Mouse (Mus musculus): Measurements from ENCODE around the gene Rbks.

- TF ChIP-seq POLR2A (IDR thresholded peaks at IDR 0.05; ENCODE audit: insufficient read length, low read depth) (no peak), MYOD1 (IDR thresholded peaks at IDR 0.05; ENCODE audit: control insufficient read depth in 1 of 3, insufficient read length in 2 of 3, low read depth in 2 of 3) (no peak), USF1 (IDR thresholded peaks at IDR 0.05; ENCODE audit: low read depth) (no peak), CEBPB (IDR thresholded peaks at IDR 0.05; ENCODE audit: insufficient read depth, poor library complexity, severe bottlenecking) (no peak), SRF (IDR thresholded peaks at IDR 0.05; ENCODE audit: control insufficient read depth, insufficient read length, low read depth) (no peak), MYOG (IDR thresholded peaks at IDR 0.05; ENCODE audit: control insufficient read depth in 1 of 3, insufficient read depth in 1 of 3, insufficient read length in 2 of 3, low read depth in 2 of 3) (no peak), E2F4 (IDR thresholded peaks at IDR 0.05; ENCODE audit: insufficient read depth) (no peak), MAX (IDR thresholded peaks at IDR 0.05; ENCODE audit: low read depth) (no peak), POLR2AphosphoS2 (IDR thresholded peaks at IDR 0.05; ENCODE audit: insufficient read length, low read depth) (no peak), TCF3 (IDR thresholded peaks at IDR 0.05; ENCODE audit: insufficient read length, low read depth) (no peak), TCF12 (IDR thresholded peaks at IDR 0.05; ENCODE audit: insufficient read depth, poor library complexity, severe bottlenecking) (no peak), REST (IDR thresholded peaks at IDR 0.05; ENCODE audit: insufficient read depth, insufficient read length) (no peak)
Measured at GRCm38 (mm10) chr5:31595868-31596267, 101.6 kb downstream of the Rbks start.

Data from myocyte (in vitro differentiated cells).